Mouse (Mus musculus) intestine, postnatal 0 days (tissue): Measurements from ENCODE around the gene Sez6l2. TPM values are rescaled to one million over a fixed set of nuclear protein-coding genes. Genes with fewer than 3 reads are reported as not detected.
A peak's percentile ranks its signal among the peaks of the same experiment; 100 is the strongest.

ENCODE experiments used
- ATAC-seq: fragments of 200-750 bp; cut with Nextera tagmentation; 2 replicates; pipeline ENCODE4 v1.8.0; 2017; ENCODE audit warnings: mild to moderate bottlenecking, moderate TSS enrichment, moderate library complexity
- H3K27ac ChIP-seq: fragments of 300-500 bp; sonication (generic); 2 replicates; pipeline ENCODE4 v1.5.1; 2014; ENCODE audit warnings: mild to moderate bottlenecking, low read depth, low read length, moderate library complexity
- H3K27me3 ChIP-seq: fragments of 300-500 bp; sonication (generic); replicated peaks from 2 replicates; pipeline ENCODE4 v1.6.1; 2014; ENCODE audit warnings: low read length, mixed read lengths; ENCODE audit not compliant: control insufficient read depth, insufficient read depth
- H3K36me3 ChIP-seq: fragments of 300-500 bp; sonication (generic); 2 replicates; pipeline ENCODE4 v1.6.1; 2014; ENCODE audit warnings: mild to moderate bottlenecking, moderate library complexity; ENCODE audit not compliant: control insufficient read depth, insufficient read depth
- H3K4me1 ChIP-seq: fragments of 300-500 bp; sonication (generic); replicated peaks from 2 replicates; pipeline ENCODE4 v1.6.1; 2014; ENCODE audit warnings: antibody characterized with exemption, low read length, mixed read lengths; ENCODE audit not compliant: control insufficient read depth, insufficient read depth
- H3K4me2 ChIP-seq: fragments of 300-500 bp; sonication (generic); replicated peaks from 2 replicates; pipeline ENCODE4 v1.6.1; 2014; ENCODE audit warnings: low read depth, mild to moderate bottlenecking, moderate library complexity
- H3K4me3 ChIP-seq: fragments of 300-500 bp; sonication (generic); 2 replicates; pipeline ENCODE4 v1.5.1; 2014; ENCODE audit warnings: low read depth, low read length
- H3K9ac ChIP-seq: fragments of 300-500 bp; sonication (generic); 2 replicates; pipeline ENCODE4 v1.6.1; 2014; ENCODE audit warnings: mild to moderate bottlenecking, low read depth, low read length
- H3K9me3 ChIP-seq: fragments of 300-500 bp; sonication (generic); 2 replicates; pipeline ENCODE4 v1.6.1; 2016; ENCODE audit warnings: mixed run types; ENCODE audit not compliant: control insufficient read depth
- CTCF ChIP-seq: sonication (generic); IDR thresholded peaks from 2 replicates; pipeline ENCODE4 v1.5.1; 2016; ENCODE audit warnings: low read depth, mild to moderate bottlenecking, control low read depth, antibody characterized with exemption, moderate library complexity
- WGBS: fragments of 180-500 bp; shearing (Covaris S2); extraction: QIAGEN DNeasy Blood & Tissue Kit; methylation state at CpG from one replicate; pipeline ENCODE4 v1.1.7; 2014; 5-methylcytosine and 5-hydroxymethylcytosine counted together
- polyA plus RNA-seq: library from polyadenylated mRNA; unstranded; fragments of >200 nt; fragmentation: Nextera tagmentation; extraction: Ambion mirVana; gene quantifications from 2 replicates; pipeline ENCODE4 v1.2.1, GENCODE M21; 2015

Sez6l2 gene
- polyA plus RNA-seq, 1 experiment from 2014 or later = 1.3 TPM

DNA sequence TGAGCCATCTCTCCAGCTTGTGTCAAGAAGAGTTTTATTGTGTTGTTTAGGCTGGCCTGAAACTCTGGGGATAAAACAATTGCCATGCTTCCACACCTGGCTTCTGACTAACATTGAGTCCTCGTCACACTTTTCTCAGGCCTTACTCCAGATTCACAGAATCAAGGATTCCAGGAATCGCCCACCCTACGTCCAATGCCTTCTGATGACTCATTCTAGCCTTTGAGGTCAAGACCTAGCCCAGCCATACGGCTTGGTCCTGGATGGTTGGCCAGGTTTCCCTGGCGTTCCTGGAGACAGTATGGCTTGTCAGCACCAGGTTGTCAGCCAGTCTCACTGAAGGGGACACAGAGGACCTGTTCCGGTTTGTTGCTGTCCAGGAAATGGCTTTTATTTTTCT, 62.0 kb downstream of the Sez6l2 start:
- 79% methylated on average over 6 of the region's 6 CpGs for WGBS
- Histone ChIP-seq H3K4me3 (no peak overlapping the region), H3K4me2 (no peak overlapping the region), H3K4me1 (peaks cover 15% of the 10 kb centered on the region), H3K27ac (no peak overlapping the region), H3K9ac (no peak overlapping the region), H3K9me3 (no peaks in the 10 kb centered on the region), H3K27me3 (no peaks in the 10 kb centered on the region), H3K36me3 (0 out of 2 replicates have a peak, but pooled peaks cover 7% of the 10 kb centered on the region)
- no peak for TF ChIP-seq CTCF
- no peak for ATAC-seq

DNA sequence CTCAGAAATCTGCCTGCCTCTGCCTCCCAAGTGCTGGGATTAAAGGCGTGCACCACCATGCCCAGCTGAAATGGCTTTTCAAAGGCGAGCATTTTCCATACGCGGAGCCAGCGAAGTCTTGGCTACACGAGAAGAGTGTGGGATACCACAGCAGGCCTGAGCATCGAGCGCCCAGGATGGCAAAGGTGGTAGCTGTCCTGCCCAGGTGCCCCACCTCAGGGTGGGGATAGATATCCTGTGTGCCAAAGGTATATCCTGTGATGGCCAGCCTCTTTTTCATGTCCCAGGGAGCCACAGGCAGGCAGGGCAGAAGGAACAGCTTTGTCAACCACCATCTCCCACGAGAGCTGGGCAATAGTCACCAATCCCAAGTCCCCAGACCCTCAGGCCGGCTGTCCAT, 62.5 kb downstream of the Sez6l2 start:
- H3K4me2 ChIP-seq = peak overlapping the region; percentile 69
- no peak for ATAC-seq
- no peak overlapping the region for H3K4me3 ChIP-seq
- 0 out of 2 replicates have a peak overlapping the region, but pooled peaks have one; percentile 22 for H3K27ac ChIP-seq
- no peak for TF ChIP-seq CTCF
- WGBS = 89% methylated on average over 10 of the region's 10 CpGs
- H3K4me1 ChIP-seq = peaks cover 13% of the 10 kb centered on the region
- H3K27me3 ChIP-seq = no peaks in the 10 kb centered on the region
- H3K9me3 ChIP-seq = no peaks in the 10 kb centered on the region
- no peak overlapping the region for H3K9ac ChIP-seq
- H3K36me3 ChIP-seq = 0 out of 2 replicates have a peak, but pooled peaks cover 7% of the 10 kb centered on the region

DNA sequence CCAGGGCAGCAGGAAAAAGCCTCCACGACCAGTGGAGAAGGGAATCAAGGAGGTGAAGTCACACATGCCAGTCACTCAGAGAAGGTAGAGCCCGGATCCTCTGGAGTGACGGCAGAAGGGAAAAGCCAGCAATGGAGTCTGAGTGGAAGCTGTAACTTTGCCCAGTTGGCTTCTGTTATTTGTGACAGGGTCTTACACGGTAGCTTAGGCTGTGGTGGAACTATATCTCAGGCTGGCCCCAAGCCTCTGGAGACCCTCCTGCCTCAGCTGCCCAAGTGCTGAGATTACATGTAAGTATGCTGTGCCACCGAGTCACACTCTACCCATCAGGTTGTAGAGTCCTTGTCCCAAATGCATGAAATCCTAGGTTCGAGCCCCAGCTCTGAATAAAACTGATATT, 63.0 kb downstream of the Sez6l2 start:
- 87% methylated on average over 6 of the region's 6 CpGs for WGBS
- Histone ChIP-seq H3K9ac (peak overlapping the region; percentile 54), H3K36me3 (0 out of 2 replicates have a peak, but pooled peaks cover 7% of the 10 kb centered on the region), H3K4me1 (peaks cover 11% of the 10 kb centered on the region), H3K27ac (peak overlapping the region; percentile 22; the same call in 1 of the 2 replicates), H3K4me3 (peak overlapping the region; percentile 64), H3K9me3 (no peaks in the 10 kb centered on the region), H3K27me3 (no peaks in the 10 kb centered on the region), H3K4me2 (peak overlapping the region; percentile 69)
- no peak for ATAC-seq
- TF ChIP-seq CTCF = no peak

- H3K9ac ChIP-seq = peak within 1 kb of the TSS; percentile 54
- H3K9me3 ChIP-seq = no peaks in the 10 kb centered on the region
- no peak for TF ChIP-seq CTCF
- H3K27ac ChIP-seq = peak within 1 kb of the TSS; percentile 68
- no peaks in the 10 kb centered on the region for H3K27me3 ChIP-seq
- H3K4me1 ChIP-seq = peaks cover 2% of the 10 kb centered on the region; the same call in 1 of the 2 replicates
- peak within 1 kb of the TSS; percentile 69 for H3K4me2 ChIP-seq
- no peak for ATAC-seq
- 0 out of 2 replicates have a peak, but pooled peaks cover 7% of the 10 kb centered on the region for H3K36me3 ChIP-seq
- peak within 1 kb of the TSS; percentile 64 for H3K4me3 ChIP-seq
- 11% methylated on average over 11 of the region's 11 CpGs for WGBS
Observed at GRCm38 (mm10) chr7:127014320-127014719, 64.0 kb downstream of the Sez6l2 start, which contains the start of gene Mvp. Gene Mvp (minus strand): TSS chr7:127014621.

GRCm38 (mm10) chr7:127014993-127015392, 64.6 kb downstream of the Sez6l2 start:
- no peak for TF ChIP-seq CTCF
- Histone ChIP-seq H3K27me3 (no peaks in the 10 kb centered on the region), H3K4me1 (no peaks in the 10 kb centered on the region), H3K27ac (peak overlapping the region; percentile 54; the same call in 1 of the 2 replicates), H3K4me3 (no peak overlapping the region), H3K36me3 (0 out of 2 replicates have a peak, but pooled peaks cover 7% of the 10 kb centered on the region), H3K4me2 (peak overlapping the region; percentile 69), H3K9ac (no peak overlapping the region), H3K9me3 (no peaks in the 10 kb centered on the region)
- no peak for ATAC-seq
- 89% methylated on average over 12 of the region's 12 CpGs for WGBS

- peak overlapping the region; percentile 73 for H3K9ac ChIP-seq
- H3K4me2 ChIP-seq = peak overlapping the region; percentile 82
- no peaks in the 10 kb centered on the region for H3K9me3 ChIP-seq
- peaks cover under 1% of the 10 kb centered on the region; the same call in 1 of the 2 replicates for H3K4me1 ChIP-seq
- no peak for TF ChIP-seq CTCF
- no peaks in the 10 kb centered on the region for H3K27me3 ChIP-seq
- peak overlapping the region; percentile 59 for H3K4me3 ChIP-seq
- no peak for ATAC-seq
- peak overlapping the region; percentile 81 for H3K27ac ChIP-seq
- WGBS = under 1% methylated on average over 10 of the region's 10 CpGs
- H3K36me3 ChIP-seq = 0 out of 2 replicates have a peak, but pooled peaks cover 7% of the 10 kb centered on the region
Observed at GRCm38 (mm10) chr7:127016081-127016480, 65.7 kb downstream of the Sez6l2 start.

DNA sequence TGATC, 65.9 kb downstream of the Sez6l2 start, which contains the start of gene Pagr1b:
Pagr1b (minus strand) TSS at position 4 of the 5 bp plus-strand sequence.
- Histone ChIP-seq H3K27ac (peak within 1 kb of the TSS; percentile 81), H3K9me3 (no peaks in the 10 kb centered on the region), H3K4me3 (peak within 1 kb of the TSS; percentile 59), H3K9ac (peak within 1 kb of the TSS; percentile 73), H3K27me3 (no peaks in the 10 kb centered on the region), H3K4me1 (peaks cover 3% of the 10 kb centered on the region; the same call in 1 of the 2 replicates), H3K36me3 (0 out of 2 replicates have a peak, but pooled peaks cover 7% of the 10 kb centered on the region), H3K4me2 (peak within 1 kb of the TSS; percentile 82)
- no peak for ATAC-seq
- no peak for TF ChIP-seq CTCF
